Mouse (Mus musculus): ENCODE measurements around the gene Stx1a.

DNA sequence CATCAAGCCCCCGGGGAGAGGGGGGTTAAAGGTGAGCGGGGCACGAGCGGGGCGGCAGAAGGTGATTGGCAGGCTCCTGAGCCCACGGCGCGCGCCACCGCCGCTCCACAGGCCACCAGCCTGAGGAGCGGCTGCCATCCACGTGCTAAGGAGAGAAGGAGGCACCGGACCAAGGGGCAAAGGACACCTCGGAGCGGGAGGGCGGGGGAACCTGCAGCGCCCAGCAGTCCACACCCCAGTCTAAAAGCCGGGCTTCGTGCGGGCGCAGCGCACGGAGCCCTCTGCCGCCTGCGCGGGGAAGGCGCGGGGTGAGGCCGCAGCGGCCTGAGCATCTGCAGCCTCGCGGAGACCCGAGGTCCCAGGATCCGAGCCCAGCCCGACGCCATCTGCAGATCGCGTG lies 66.4 kb downstream of the Stx1a start, which contains the start of gene Mlxipl:
- TF ChIP-seq CTCF (IDR thresholded peaks at IDR 0.05) (no peak), EP300 (IDR thresholded peaks at IDR 0.05) (no peak)
